Mouse (Mus musculus) spleen, adult 2 months (tissue): ENCODE results near the gene Casq1.

Experiments used
- CTCF ChIP-seq: fragments of 200-500 bp; IDR thresholded peaks from 2 replicates; pipeline ENCODE4 v1.5.1; 2011; ENCODE audit warnings: mild to moderate bottlenecking, inconsistent platforms; ENCODE audit not compliant: insufficient read depth, insufficient read length, insufficient replicate concordance; ENCODE audit errors: extremely low read depth
- POLR2A ChIP-seq: fragments of 200-500 bp; IDR thresholded peaks from 2 replicates; pipeline ENCODE4 v1.6.1; 2011; ENCODE audit warnings: low read depth, low read length, inconsistent platforms

- TF ChIP-seq CTCF (no peak), POLR2A (no peak)
These were observed 41.9 kb upstream of the Casq1 start, which contains the start of gene Igsf8 for GRCm38 (mm10) chr1:172261477-172262078.
